Mouse (Mus musculus) lung, postnatal 0 days (tissue): ENCODE results near the gene Grm7. TPM values are rescaled to one million over a fixed set of nuclear protein-coding genes. Genes with fewer than 3 reads are reported as not detected.
A peak's percentile ranks its signal among the peaks of the same experiment; 100 is the strongest.

Source experiments
- ATAC-seq: fragments of 200-750 bp; cut with Nextera tagmentation; 2 replicates; pipeline ENCODE4 v1.8.0; 2017; ENCODE audit warnings: moderate library complexity
- DNase-seq: peaks from one replicate; pipeline ENCODE4 v3.0.0-alpha.2; 2016; ENCODE audit warnings: low spot score
- H3K27ac ChIP-seq: fragments of 300-500 bp; sonication (generic); 2 replicates; pipeline ENCODE4 v1.5.1; 2014; ENCODE audit warnings: antibody characterized with exemption, mild to moderate bottlenecking, low read length, mixed read lengths
- H3K27me3 ChIP-seq: fragments of 300-500 bp; sonication (generic); replicated peaks from 2 replicates; pipeline ENCODE4 v1.6.1; 2014; ENCODE audit warnings: low read length, mixed read lengths; ENCODE audit not compliant: insufficient read depth
- H3K36me3 ChIP-seq: fragments of 300-500 bp; sonication (generic); 2 replicates; pipeline ENCODE4 v1.6.1; 2014; ENCODE audit warnings: low read length, mixed read lengths; ENCODE audit not compliant: insufficient read depth
- H3K4me1 ChIP-seq: fragments of 300-500 bp; sonication (generic); 2 replicates; pipeline ENCODE4 v1.6.1; 2014; ENCODE audit warnings: antibody characterized with exemption, low read depth, low read length, mixed read lengths; ENCODE audit not compliant: insufficient read depth
- H3K4me2 ChIP-seq: fragments of 300-500 bp; sonication (generic); replicated peaks from 2 replicates; pipeline ENCODE4 v1.6.1; 2014; ENCODE audit warnings: low read depth, mild to moderate bottlenecking, low read length, moderate library complexity, mixed read lengths
- H3K4me3 ChIP-seq: fragments of 300-500 bp; sonication (generic); 2 replicates; pipeline ENCODE4 v1.5.1; 2014; ENCODE audit warnings: low read depth, low read length
- H3K9ac ChIP-seq: fragments of 300-500 bp; sonication (generic); replicated peaks from 2 replicates; pipeline ENCODE4 v1.6.1; 2014; ENCODE audit warnings: low read depth, mild to moderate bottlenecking
- H3K9me3 ChIP-seq: fragments of 300-500 bp; sonication (generic); 2 replicates; pipeline ENCODE4 v1.6.1; 2016; ENCODE audit warnings: low read length, mixed read lengths
- CTCF ChIP-seq: IDR thresholded peaks from 2 replicates; pipeline ENCODE4 v1.5.1; 2016; ENCODE audit warnings: antibody characterized with exemption, mild to moderate bottlenecking
- EP300 ChIP-seq: IDR thresholded peaks from 2 replicates; pipeline ENCODE4 v1.6.1; 2016; ENCODE audit warnings: antibody characterized with exemption, mild to moderate bottlenecking, control low read depth
- WGBS: fragments of 180-500 bp; shearing (Covaris S2); extraction: QIAGEN DNeasy Blood & Tissue Kit; methylation state at CpG from one replicate; pipeline ENCODE4 v1.1.7; 2014; 5-methylcytosine and 5-hydroxymethylcytosine counted together
- polyA plus RNA-seq: library from polyadenylated mRNA; unstranded; fragments of >200 nt; fragmentation: Nextera tagmentation; extraction: Ambion mirVana; gene quantifications from 2 replicates; pipeline ENCODE4 v1.2.1, GENCODE M21; 2015

Gene Grm7
- polyA plus RNA-seq, 1 experiment from 2014 or later: not detected

- H3K4me3 ChIP-seq: no peak overlapping the region
- H3K27ac ChIP-seq: no peak overlapping the region
- WGBS: 61% methylated on average over 2 of the region's 2 CpGs
- ATAC-seq (no peak), DNase-seq (no peak)
- H3K4me2 ChIP-seq: no peak overlapping the region
- TF ChIP-seq CTCF (no peak), EP300 (no peak)
- no peaks in the 10 kb centered on the region for H3K36me3 ChIP-seq
- H3K4me1 ChIP-seq: no peaks in the 10 kb centered on the region
- no peak overlapping the region for H3K9ac ChIP-seq
- no peaks in the 10 kb centered on the region for H3K27me3 ChIP-seq
- H3K9me3 ChIP-seq: no peaks in the 10 kb centered on the region
Observed at GRCm38 (mm10) chr6:111529985-111530384, 884.6 kb downstream of the Grm7 start.

GRCm38 (mm10) chr6:111558588-111558987, 913.2 kb downstream of the Grm7 start:
- Histone ChIP-seq H3K4me1 (no peaks in the 10 kb centered on the region), H3K4me2 (no peak overlapping the region), H3K36me3 (no peaks in the 10 kb centered on the region), H3K9me3 (no peaks in the 10 kb centered on the region), H3K4me3 (no peak overlapping the region), H3K27me3 (no peaks in the 10 kb centered on the region), H3K9ac (no peak overlapping the region), H3K27ac (no peak overlapping the region)
- 60% methylated on average over 1 of the region's 1 CpGs for WGBS
- no peak for ATAC-seq
- TF ChIP-seq EP300 (no peak), CTCF (no peak)
- no peak for DNase-seq

GRCm38 (mm10) chr6:111559459-111559858, 914.1 kb downstream of the Grm7 start:
- no peak overlapping the region for H3K4me3 ChIP-seq
- no peaks in the 10 kb centered on the region for H3K36me3 ChIP-seq
- no peaks in the 10 kb centered on the region for H3K27me3 ChIP-seq
- H3K4me1 ChIP-seq: no peaks in the 10 kb centered on the region
- 54% methylated on average over 3 of the region's 3 CpGs for WGBS
- ATAC-seq (no peak), DNase-seq (no peak)
- H3K9ac ChIP-seq: no peak overlapping the region
- no peak for TF ChIP-seq EP300
- TF ChIP-seq CTCF: no peak
- no peaks in the 10 kb centered on the region for H3K9me3 ChIP-seq
- H3K27ac ChIP-seq: no peak overlapping the region
- no peak overlapping the region for H3K4me2 ChIP-seq

- no peaks in the 10 kb centered on the region for H3K4me1 ChIP-seq
- no peaks in the 10 kb centered on the region for H3K27me3 ChIP-seq
- ATAC-seq (no peak), DNase-seq (no peak)
- H3K4me2 ChIP-seq: no peak overlapping the region
- H3K9ac ChIP-seq: no peak overlapping the region
- 66% methylated on average over 7 of the region's 7 CpGs for WGBS
- H3K4me3 ChIP-seq: no peak overlapping the region
- H3K36me3 ChIP-seq: no peaks in the 10 kb centered on the region
- no peaks in the 10 kb centered on the region for H3K9me3 ChIP-seq
- H3K27ac ChIP-seq: no peak overlapping the region
- TF ChIP-seq EP300: no peak
- TF ChIP-seq CTCF: no peak
Observed at GRCm38 (mm10) chr6:111561347-111561746, 916.0 kb downstream of the Grm7 start.

- no peaks in the 10 kb centered on the region for H3K27me3 ChIP-seq
- H3K9ac ChIP-seq: no peak overlapping the region
- H3K9me3 ChIP-seq: no peaks in the 10 kb centered on the region
- no peak for DNase-seq
- H3K36me3 ChIP-seq: no peaks in the 10 kb centered on the region
- 0 out of 2 replicates have a peak, but pooled peaks have one; percentile 6 for ATAC-seq
- no peak overlapping the region for H3K4me2 ChIP-seq
- H3K27ac ChIP-seq: no peak overlapping the region
- WGBS: 62% methylated on average over 4 of the region's 4 CpGs
- no peaks in the 10 kb centered on the region for H3K4me1 ChIP-seq
- no peak overlapping the region for H3K4me3 ChIP-seq
- TF ChIP-seq CTCF: no peak
- TF ChIP-seq EP300: no peak
Observed at GRCm38 (mm10) chr6:111571471-111572088, 926.2 kb downstream of the Grm7 start.

GRCm38 (mm10) chr6:111584851-111585250, 939.5 kb downstream of the Grm7 start:
- DNase-seq (peak; percentile 92), ATAC-seq (peak; percentile 98)
- no peaks in the 10 kb centered on the region for H3K36me3 ChIP-seq
- H3K4me3 ChIP-seq: no peak overlapping the region
- TF ChIP-seq CTCF (no peak), EP300 (peak; percentile 88)
- H3K27ac ChIP-seq: peak overlapping the region; percentile 51; the same call in 1 of the 2 replicates
- no peaks in the 10 kb centered on the region for H3K4me1 ChIP-seq
- 50% methylated on average over 2 of the region's 2 CpGs for WGBS
- H3K27me3 ChIP-seq: no peaks in the 10 kb centered on the region
- H3K9me3 ChIP-seq: no peaks in the 10 kb centered on the region
- no peak overlapping the region for H3K9ac ChIP-seq
- no peak overlapping the region for H3K4me2 ChIP-seq
